Mouse (Mus musculus): ENCODE results near the gene Tspan31. TPM values are rescaled to one million over a fixed set of nuclear protein-coding genes. Genes with fewer than 3 reads are reported as not detected.

Gene Tspan31
- polyA plus RNA-seq, 1 experiment from 2014 or later = 110 TPM

GRCm38 (mm10) chr10:127090560-127091411 is 20.7 kb upstream of the Tspan31 start:
- Histone ChIP-seq H3K27ac (ENCODE audit: low read length) (no peak overlapping the region), H3K9me3 (replicated peaks; ENCODE audit: control insufficient read depth, low read length, poor library complexity, severe bottlenecking) (no peaks in the 10 kb centered on the region), H3K27me3 (ENCODE audit: control insufficient read depth, insufficient read depth, low read depth, low read length) (peaks cover 27% of the 10 kb centered on the region), H3K9ac (ENCODE audit: low read depth, low read length) (0 out of 2 replicates have a peak overlapping the region, but pooled peaks have one; percentile 3), H3K4me3 (ENCODE audit: low read depth, low read length) (0 out of 2 replicates have a peak overlapping the region, but pooled peaks have one; percentile 1), H3K4me1 (ENCODE audit: control insufficient read depth, insufficient read depth, low read length) (peaks cover 12% of the 10 kb centered on the region), H3K4me2 (ENCODE audit: low read length) (peak overlapping the region; percentile 26), H3K36me3 (ENCODE audit: control insufficient read depth, insufficient read depth, low read length) (peaks cover 35% of the 10 kb centered on the region)
- WGBS = 13% methylated on average over 57 of the region's 57 CpGs
- no peak for ATAC-seq

DNA sequence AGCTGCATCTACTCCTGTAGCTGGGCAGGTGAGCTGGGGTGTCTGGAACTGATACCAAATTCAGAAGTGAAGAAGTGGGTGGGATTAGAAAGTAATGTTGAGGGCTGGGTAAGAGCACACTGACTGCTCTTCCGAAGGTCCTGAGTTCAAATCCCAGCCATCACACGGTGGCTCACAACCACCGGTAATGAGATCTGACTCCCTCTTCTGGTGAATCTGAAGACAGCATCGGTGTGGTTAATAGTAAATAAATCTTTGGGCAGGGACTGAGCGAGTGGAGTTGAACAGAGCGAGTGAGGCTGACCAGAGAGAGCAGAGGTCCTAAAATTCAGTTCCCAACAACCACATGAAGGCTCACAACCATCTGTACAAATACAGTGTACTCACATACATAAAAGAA is 15.6 kb upstream of the Tspan31 start:
- Histone ChIP-seq H3K4me1 (ENCODE audit: control insufficient read depth, insufficient read depth, low read length) (peaks cover 22% of the 10 kb centered on the region), H3K27me3 (ENCODE audit: control insufficient read depth, insufficient read depth, low read depth, low read length) (peaks cover 25% of the 10 kb centered on the region), H3K36me3 (ENCODE audit: control insufficient read depth, insufficient read depth, low read length) (peaks cover 39% of the 10 kb centered on the region), H3K9me3 (replicated peaks; ENCODE audit: control insufficient read depth, low read length, poor library complexity, severe bottlenecking) (no peaks in the 10 kb centered on the region), H3K4me3 (ENCODE audit: low read depth, low read length) (no peak overlapping the region), H3K9ac (ENCODE audit: low read depth, low read length) (no peak overlapping the region), H3K27ac (ENCODE audit: low read length) (no peak overlapping the region), H3K4me2 (ENCODE audit: low read length) (no peak overlapping the region)
- WGBS = 79% methylated on average over 6 of the region's 6 CpGs
- no peak for ATAC-seq

DNA sequence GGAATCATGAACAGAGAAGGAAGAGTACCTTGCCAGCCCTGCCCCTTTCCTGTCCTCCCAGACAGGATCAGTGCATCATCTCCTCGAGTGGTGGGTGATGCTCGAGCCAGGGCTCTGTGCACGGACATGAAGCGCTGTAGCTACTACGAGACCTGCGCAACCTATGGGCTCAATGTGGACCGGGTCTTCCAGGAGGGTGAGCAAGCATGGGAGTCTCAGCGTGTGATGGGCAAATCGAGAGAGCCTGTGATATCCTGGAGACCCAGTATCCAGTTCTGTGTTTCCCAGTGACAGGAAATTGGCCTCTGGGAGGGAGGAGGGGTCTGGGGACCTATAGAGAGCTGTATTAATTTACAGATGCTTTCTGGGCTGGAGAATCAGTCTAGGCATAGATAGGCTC is 15.0 kb upstream of the Tspan31 start:
- Histone ChIP-seq H3K9me3 (replicated peaks; ENCODE audit: control insufficient read depth, low read length, poor library complexity, severe bottlenecking) (no peaks in the 10 kb centered on the region), H3K4me2 (ENCODE audit: low read length) (no peak overlapping the region), H3K27me3 (ENCODE audit: control insufficient read depth, insufficient read depth, low read depth, low read length) (peaks cover 22% of the 10 kb centered on the region), H3K4me1 (ENCODE audit: control insufficient read depth, insufficient read depth, low read length) (peaks cover 28% of the 10 kb centered on the region), H3K4me3 (ENCODE audit: low read depth, low read length) (no peak overlapping the region), H3K9ac (ENCODE audit: low read depth, low read length) (no peak overlapping the region), H3K36me3 (ENCODE audit: control insufficient read depth, insufficient read depth, low read length) (peaks cover 39% of the 10 kb centered on the region), H3K27ac (ENCODE audit: low read length) (no peak overlapping the region)
- ATAC-seq = no peak
- 85% methylated on average over 9 of the region's 9 CpGs for WGBS

- H3K4me2 ChIP-seq (ENCODE audit: low read length) = no peak overlapping the region
- peaks cover 12% of the 10 kb centered on the region for H3K27me3 ChIP-seq (ENCODE audit: control insufficient read depth, insufficient read depth, low read depth, low read length)
- no peak overlapping the region for H3K9ac ChIP-seq (ENCODE audit: low read depth, low read length)
- H3K36me3 ChIP-seq (ENCODE audit: control insufficient read depth, insufficient read depth, low read length) = peaks cover 33% of the 10 kb centered on the region
- WGBS = 60% methylated on average over 5 of the region's 5 CpGs
- no peak for ATAC-seq
- H3K9me3 ChIP-seq (replicated peaks; ENCODE audit: control insufficient read depth, low read length, poor library complexity, severe bottlenecking) = no peaks in the 10 kb centered on the region
- H3K27ac ChIP-seq (ENCODE audit: low read length) = no peak overlapping the region
- H3K4me3 ChIP-seq (ENCODE audit: low read depth, low read length) = no peak overlapping the region
- peaks cover 30% of the 10 kb centered on the region for H3K4me1 ChIP-seq (ENCODE audit: control insufficient read depth, insufficient read depth, low read length)
These were observed 13.8 kb upstream of the Tspan31 start for GRCm38 (mm10) chr10:127083915-127084306.

DNA sequence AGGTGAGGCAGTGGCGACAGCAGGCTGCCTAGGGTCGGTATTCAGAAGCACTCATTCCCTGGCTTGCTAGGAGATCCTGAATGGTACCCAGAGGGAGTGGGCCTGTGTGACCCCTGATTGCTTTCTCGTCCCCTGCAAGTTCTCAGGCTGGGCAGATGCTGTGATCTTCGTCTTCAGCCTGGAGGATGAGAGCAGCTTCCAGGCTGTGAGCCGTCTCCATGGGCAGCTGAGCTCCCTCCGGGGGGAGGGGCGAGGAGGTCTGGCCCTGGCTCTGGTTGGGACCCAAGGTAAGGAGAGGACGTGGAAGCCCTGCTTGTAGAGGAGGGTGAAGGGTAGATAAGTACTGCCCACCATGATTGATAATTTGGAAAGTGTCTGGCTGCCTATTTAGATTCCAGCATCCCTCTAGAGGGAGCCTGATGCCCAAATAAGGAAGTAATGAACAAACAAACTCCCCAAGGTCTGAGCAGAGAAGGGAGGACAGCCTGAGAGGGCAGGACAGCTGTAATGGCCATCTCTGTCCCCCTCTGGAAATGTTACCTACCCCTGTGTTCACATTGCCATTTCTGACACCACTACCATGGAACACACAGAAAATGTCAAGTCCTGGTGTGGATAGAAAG is 13.3 kb upstream of the Tspan31 start:
- Histone ChIP-seq H3K4me1 (ENCODE audit: control insufficient read depth, insufficient read depth, low read length) (peaks cover 31% of the 10 kb centered on the region), H3K9me3 (replicated peaks; ENCODE audit: control insufficient read depth, low read length, poor library complexity, severe bottlenecking) (no peaks in the 10 kb centered on the region), H3K4me2 (ENCODE audit: low read length) (no peak overlapping the region), H3K27ac (ENCODE audit: low read length) (no peak overlapping the region), H3K27me3 (ENCODE audit: control insufficient read depth, insufficient read depth, low read depth, low read length) (peaks cover 10% of the 10 kb centered on the region), H3K9ac (ENCODE audit: low read depth, low read length) (0 out of 2 replicates have a peak overlapping the region, but pooled peaks have one; percentile 26), H3K4me3 (ENCODE audit: low read depth, low read length) (no peak overlapping the region), H3K36me3 (ENCODE audit: control insufficient read depth, insufficient read depth, low read length) (peaks cover 32% of the 10 kb centered on the region)
- WGBS = 27% methylated on average over 8 of the region's 8 CpGs
- no peak for ATAC-seq

DNA sequence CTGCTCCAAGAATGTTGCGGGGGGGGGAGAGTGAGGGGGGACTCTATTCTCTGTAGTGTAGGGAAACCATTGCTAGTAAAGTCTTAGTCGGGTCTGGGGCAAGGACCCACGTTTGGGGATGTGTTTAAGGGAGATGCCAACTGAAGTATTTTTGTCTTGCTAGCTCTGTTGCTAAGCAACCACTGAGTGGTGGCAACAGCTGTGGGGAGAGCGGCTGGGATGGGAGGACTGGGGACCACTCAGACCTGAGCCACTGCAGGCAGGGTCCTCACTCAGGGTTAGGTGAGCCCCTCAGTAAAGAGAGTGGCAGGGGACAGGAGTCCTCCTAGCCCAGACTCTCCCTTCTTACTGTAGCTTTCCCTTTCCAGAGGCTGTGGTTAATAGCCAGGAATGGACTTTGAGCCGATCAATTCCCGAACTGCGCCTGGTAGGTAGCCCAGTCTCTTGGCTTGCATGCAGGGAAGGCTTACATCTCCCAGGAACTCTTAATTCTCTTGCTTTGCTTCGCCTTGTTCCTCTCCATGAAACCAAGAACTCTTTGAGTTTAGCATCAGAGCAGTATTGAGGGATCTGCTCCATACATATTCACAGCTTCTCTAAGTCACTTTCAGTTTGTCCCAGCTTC is 12.0 kb upstream of the Tspan31 start:
- no peak for ATAC-seq
- H3K4me2 ChIP-seq (ENCODE audit: low read length) = peak overlapping the region; percentile 99

DNA sequence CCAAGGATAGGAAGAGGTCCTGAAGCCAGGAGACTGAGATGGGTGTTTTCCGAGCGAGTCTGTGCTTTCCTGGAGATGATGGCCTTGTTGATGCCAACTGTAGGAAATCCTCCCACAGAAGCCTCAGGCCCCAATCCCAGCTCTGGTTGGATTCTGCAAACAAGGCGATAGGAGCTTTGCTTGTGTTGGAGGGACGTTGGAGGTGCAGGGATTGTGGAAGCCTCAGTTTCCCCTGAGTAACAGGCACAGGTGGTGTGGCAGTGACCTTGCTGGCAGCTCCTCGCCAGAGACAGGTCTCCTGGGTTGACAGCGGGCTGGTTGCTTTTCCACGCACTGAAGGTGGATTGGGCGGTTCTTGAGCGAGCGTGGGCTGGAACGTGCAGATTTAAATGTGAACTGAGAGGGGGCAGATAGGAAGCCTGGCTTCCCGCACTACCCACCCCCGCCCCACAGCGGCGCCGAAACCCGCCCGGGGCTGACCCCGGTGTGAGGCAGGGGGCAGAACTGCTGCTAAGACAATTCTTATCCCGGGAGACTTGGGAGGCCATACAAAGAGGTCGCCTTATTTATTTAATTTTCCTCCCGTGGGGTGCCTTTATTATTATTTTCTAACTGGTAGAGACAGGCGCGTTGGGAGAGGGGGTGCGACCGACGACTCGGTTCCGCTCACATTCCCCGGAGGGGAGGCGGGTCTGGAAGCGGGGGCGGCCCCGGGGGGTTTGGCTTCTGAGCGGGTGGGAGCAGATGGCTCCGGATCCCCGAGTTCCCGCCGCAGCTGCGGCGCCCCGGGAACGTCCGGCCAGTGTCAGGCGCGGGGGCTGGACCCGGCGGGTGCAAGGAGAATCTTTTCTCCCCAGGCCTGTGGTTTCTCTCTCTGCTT is 11.1 kb upstream of the Tspan31 start:
- Histone ChIP-seq H3K9ac (ENCODE audit: low read depth, low read length) (peak overlapping the region; percentile 99), H3K27me3 (ENCODE audit: control insufficient read depth, insufficient read depth, low read depth, low read length) (0 out of 2 replicates have a peak, but pooled peaks cover 3% of the 10 kb centered on the region), H3K4me2 (ENCODE audit: low read length) (peak overlapping the region; percentile 99), H3K36me3 (ENCODE audit: control insufficient read depth, insufficient read depth, low read length) (peaks cover 17% of the 10 kb centered on the region), H3K4me1 (ENCODE audit: control insufficient read depth, insufficient read depth, low read length) (peaks cover 40% of the 10 kb centered on the region), H3K27ac (ENCODE audit: low read length) (peak overlapping the region; percentile 55), H3K9me3 (replicated peaks; ENCODE audit: control insufficient read depth, low read length, poor library complexity, severe bottlenecking) (no peaks in the 10 kb centered on the region), H3K4me3 (ENCODE audit: low read depth, low read length) (peak overlapping the region; percentile 88)
- no peak for ATAC-seq
- WGBS = 2% methylated on average over 47 of the region's 48 CpGs

More for the DNA sequence above, 12.0 kb upstream of the Tspan31 start:
- peaks cover 4% of the 10 kb centered on the region; the same call in 1 of the 2 replicates for H3K27me3 ChIP-seq (ENCODE audit: control insufficient read depth, insufficient read depth, low read depth, low read length)
- peak overlapping the region; percentile 88 for H3K4me3 ChIP-seq (ENCODE audit: low read depth, low read length)
- no peak overlapping the region; the same call in 1 of the 2 replicates for H3K27ac ChIP-seq (ENCODE audit: low read length)
- H3K4me1 ChIP-seq (ENCODE audit: control insufficient read depth, insufficient read depth, low read length) = peaks cover 34% of the 10 kb centered on the region
- 27% methylated on average over 8 of the region's 8 CpGs for whole genome bisulfite sequencing
- peak overlapping the region; percentile 99 for H3K9ac ChIP-seq (ENCODE audit: low read depth, low read length)
- no peaks in the 10 kb centered on the region for H3K9me3 ChIP-seq (replicated peaks; ENCODE audit: control insufficient read depth, low read length, poor library complexity, severe bottlenecking)
- H3K36me3 ChIP-seq (ENCODE audit: control insufficient read depth, insufficient read depth, low read length) = peaks cover 22% of the 10 kb centered on the region

DNA sequence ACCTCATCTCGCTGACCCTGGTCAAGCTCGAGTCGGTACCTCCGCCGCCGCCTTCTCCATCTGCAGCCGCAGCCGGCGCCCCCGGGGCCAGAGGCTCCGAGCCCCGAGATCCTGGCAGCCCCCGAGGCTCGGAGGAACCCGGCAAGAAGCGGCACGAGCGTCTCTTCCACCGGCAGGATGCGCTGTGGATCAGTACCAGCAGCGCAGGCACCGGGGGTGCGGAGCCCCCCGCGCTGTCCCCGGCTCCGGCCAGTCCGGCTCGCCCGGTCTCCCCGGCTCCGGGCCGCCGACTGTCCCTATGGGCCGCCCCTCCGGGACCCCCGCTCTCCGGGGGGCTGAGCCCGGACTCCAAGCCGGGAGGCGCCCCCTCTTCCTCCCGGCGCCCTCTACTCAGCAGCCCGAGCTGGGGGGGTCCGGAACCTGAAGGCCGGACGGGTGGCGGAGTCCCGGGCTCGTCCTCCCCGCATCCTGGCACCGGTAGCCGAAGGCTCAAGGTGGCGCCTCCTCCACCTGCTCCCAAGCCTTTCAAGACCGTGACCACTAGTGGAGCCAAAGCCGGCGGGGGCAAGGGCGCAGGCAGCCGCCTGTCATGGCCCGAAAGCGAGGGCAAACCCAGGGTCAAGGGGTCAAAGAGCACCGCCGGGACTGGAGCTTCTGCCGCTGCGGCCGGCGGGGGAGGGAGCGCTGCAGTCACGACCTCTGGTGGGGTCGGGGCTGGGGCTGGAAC is 9.8 kb upstream of the Tspan31 start:
- Histone ChIP-seq H3K4me2 (ENCODE audit: low read length) (peak overlapping the region; percentile 99), H3K9me3 (replicated peaks; ENCODE audit: control insufficient read depth, low read length, poor library complexity, severe bottlenecking) (no peaks in the 10 kb centered on the region), H3K36me3 (ENCODE audit: control insufficient read depth, insufficient read depth, low read length) (peaks cover 14% of the 10 kb centered on the region), H3K4me3 (ENCODE audit: low read depth, low read length) (peak overlapping the region; percentile 88), H3K4me1 (ENCODE audit: control insufficient read depth, insufficient read depth, low read length) (peaks cover 43% of the 10 kb centered on the region), H3K9ac (ENCODE audit: low read depth, low read length) (peak overlapping the region; percentile 99), H3K27ac (ENCODE audit: low read length) (peak overlapping the region; percentile 95), H3K27me3 (ENCODE audit: control insufficient read depth, insufficient read depth, low read depth, low read length) (0 out of 2 replicates have a peak, but pooled peaks cover 3% of the 10 kb centered on the region)
- 1% methylated on average over 60 of the region's 70 CpGs for WGBS
- no peak for ATAC-seq
